Mouse (Mus musculus) colon, adult 2 months (tissue): ENCODE results near the gene Fdps. TPM values are rescaled to one million over a fixed set of nuclear protein-coding genes. Genes with fewer than 3 reads are reported as not detected.

Source experiments
- polyA plus RNA-seq: library from polyadenylated mRNA; depleted of rRNA; stranded (reverse); fragments of >200 nt; gene quantifications from 2 replicates; pipeline ENCODE4 v1.2.3, GENCODE M21; 2012; rRNA removed

Fdps gene
- 109 and 128 TPM in 2 replicates for polyA plus RNA-seq

GRCm38 (mm10) chr3:89101812-89102494, at the start of gene Fdps:
Fdps (minus strand) TSS chr3:89101959.

GRCm38 (mm10) chr3:89135958-89136357, 34.2 kb upstream of the Fdps start, which contains the start of gene Pklr:
Pklr (plus strand) TSS chr3:89136142.

GRCm38 (mm10) chr3:89100811-89101210, 948 bp downstream of the Fdps start, which contains the start of gene Gm43738:
Gm43738 (minus strand) TSS chr3:89101099.

GRCm38 (mm10) chr3:89093175-89093574, 8.6 kb downstream of the Fdps start, which contains the start of gene Rusc1:
Rusc1 (minus strand) TSS chr3:89093311.

Other genes starting within 250 kb of the Fdps start
- gene Msto1, start 188.0 kb downstream of the Fdps start, polyA plus RNA-seq = 19.9 and 25.5 TPM in 2 replicates
- 4.8 and 5.0 TPM in 2 replicates for gene Ash1l, start 151.3 kb downstream of the Fdps start, polyA plus RNA-seq
- gene Dap3, start 150.8 kb downstream of the Fdps start, polyA plus RNA-seq = 29.0 and 31.6 TPM in 2 replicates
- gene Rusc1, start 8.6 kb downstream of the Fdps start, polyA plus RNA-seq = 51.1 and 73.3 TPM in 2 replicates
- gene Gm43738, start 860 bp downstream of the Fdps start, polyA plus RNA-seq = not detected in 2 replicates
- 240 and 244 TPM in 2 replicates for gene Pklr, start 34.2 kb upstream of the Fdps start, polyA plus RNA-seq
- gene Hcn3, start 58.2 kb upstream of the Fdps start, polyA plus RNA-seq = 1.1 and 1.4 TPM in 2 replicates
- gene Clk2, start 62.8 kb upstream of the Fdps start, polyA plus RNA-seq = 42.4 and 43.0 TPM in 2 replicates
- 95.0 and 102 TPM in 2 replicates for gene Scamp3, start 75.5 kb upstream of the Fdps start, polyA plus RNA-seq
- gene Fam189b, start 81.2 kb upstream of the Fdps start, polyA plus RNA-seq = 40.2 and 42.7 TPM in 2 replicates
- gene Gba, start 101.0 kb upstream of the Fdps start, polyA plus RNA-seq = 60.8 and 73.9 TPM in 2 replicates
- gene Thbs3, start 113.2 kb upstream of the Fdps start, polyA plus RNA-seq = 48.4 and 68.6 TPM in 2 replicates
- gene Mtx1, start 125.1 kb upstream of the Fdps start, polyA plus RNA-seq = 165 and 219 TPM in 2 replicates
- gene Muc1, start 127.1 kb upstream of the Fdps start, polyA plus RNA-seq = 26.0 and 27.3 TPM in 2 replicates
- gene Krtcap2, start 144.0 kb upstream of the Fdps start, polyA plus RNA-seq = 263 and 392 TPM in 2 replicates
- 60.5 TPM in 2 replicates for gene Trim46, start 144.3 kb upstream of the Fdps start, polyA plus RNA-seq
- gene Dpm3, start 157.4 kb upstream of the Fdps start, polyA plus RNA-seq = 440 and 595 TPM in 2 replicates
- 254 and 375 TPM in 2 replicates for gene Slc50a1, start 168.6 kb upstream of the Fdps start, polyA plus RNA-seq
- 126 and 153 TPM in 2 replicates for gene Efna1, start 179.2 kb upstream of the Fdps start, polyA plus RNA-seq
- 9.3 and 13.3 TPM in 2 replicates for gene Efna3, start 221.0 kb upstream of the Fdps start, polyA plus RNA-seq
- 17.4 and 24.5 TPM in 2 replicates for gene Efna4, start 236.1 kb upstream of the Fdps start, polyA plus RNA-seq
- 211 and 244 TPM in 2 replicates for gene Adam15, start 248.0 kb upstream of the Fdps start, polyA plus RNA-seq